Mouse (Mus musculus): ENCODE measurements around the gene Nrip1.
"Not testable (repeated sequence)": the region's sequence is repeated elsewhere in the genome, so short reads cannot be mapped to it uniquely, and the experiment has no call there.

Nrip1 gene

DNA sequence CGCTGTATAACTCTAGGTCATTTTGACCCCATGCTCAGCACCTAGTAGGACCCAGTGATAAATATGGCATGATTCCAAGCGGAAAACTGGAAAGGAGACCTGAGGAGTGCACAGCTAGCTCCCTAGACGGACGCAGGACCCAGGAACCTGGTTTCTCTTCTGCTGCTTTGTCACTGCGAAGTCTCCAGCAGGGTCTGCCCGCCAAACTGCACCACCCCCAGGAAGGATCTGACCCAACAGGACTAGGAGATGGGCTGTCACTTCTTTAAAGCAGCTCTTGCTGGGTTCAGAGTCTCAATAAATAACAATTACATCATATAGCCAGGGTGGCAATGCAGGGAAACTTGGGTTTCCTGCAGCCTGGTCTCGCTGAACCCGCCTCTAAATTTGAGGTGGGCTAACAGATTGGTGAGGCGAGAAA lies at the start of gene Nrip1:
Gene Nrip1 (minus strand): TSS at position 157 of the 421 bp plus-strand sequence.
- CTCF ChIA-PET, result interaction anchor here (0.6 to 1.2 kb wide), 2 partner anchors 8 to 607 kb away, joined by 3 to 5 read pairs; partner anchors contain the start of gene Hspa13

DNA sequence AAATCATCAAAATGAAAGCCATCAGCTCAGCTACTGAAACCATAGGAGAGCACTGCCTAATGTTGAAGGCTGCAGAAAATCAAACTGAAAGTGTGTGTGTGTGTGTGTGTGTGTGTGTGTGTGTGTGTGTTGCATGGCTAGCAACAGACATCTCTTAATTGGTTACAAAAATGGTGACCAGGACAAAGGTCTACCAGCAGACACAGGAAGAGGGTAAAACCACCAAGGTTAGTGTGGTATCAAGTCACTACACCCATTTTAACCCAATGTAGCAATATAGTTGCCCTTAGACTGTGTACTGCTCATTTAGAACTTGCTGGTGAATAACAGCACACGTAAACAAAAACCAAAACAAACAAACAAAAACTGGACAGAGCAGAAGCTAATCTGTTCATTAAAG lies 48.9 kb upstream of the Nrip1 start:
- CTCF ChIA-PET, result interaction anchor here (0.5 kb wide), 1 partner anchor 227 kb away, joined by 9 read pairs; no protein-coding TSS in a partner anchor

DNA sequence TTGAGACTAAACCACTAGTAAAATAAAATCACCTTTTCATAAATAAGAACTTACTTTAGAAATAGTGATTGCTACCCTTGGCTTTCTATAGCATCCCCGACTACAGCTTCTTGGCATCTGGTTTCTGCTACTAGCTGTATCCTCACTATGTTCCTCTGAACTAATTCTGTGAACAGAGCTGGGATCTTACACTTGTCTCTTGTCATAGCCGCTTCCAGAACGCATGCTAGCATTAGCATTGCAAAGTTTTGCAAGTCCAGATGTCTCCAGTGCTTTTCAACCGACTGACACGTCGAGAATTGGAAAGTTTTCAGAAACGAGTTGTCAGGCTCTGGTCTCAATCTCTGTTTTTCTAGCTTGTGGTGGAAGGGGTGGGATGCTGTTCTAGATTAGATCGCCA lies 46.2 kb upstream of the Nrip1 start:
- CTCF ChIA-PET, result no interaction called here

DNA sequence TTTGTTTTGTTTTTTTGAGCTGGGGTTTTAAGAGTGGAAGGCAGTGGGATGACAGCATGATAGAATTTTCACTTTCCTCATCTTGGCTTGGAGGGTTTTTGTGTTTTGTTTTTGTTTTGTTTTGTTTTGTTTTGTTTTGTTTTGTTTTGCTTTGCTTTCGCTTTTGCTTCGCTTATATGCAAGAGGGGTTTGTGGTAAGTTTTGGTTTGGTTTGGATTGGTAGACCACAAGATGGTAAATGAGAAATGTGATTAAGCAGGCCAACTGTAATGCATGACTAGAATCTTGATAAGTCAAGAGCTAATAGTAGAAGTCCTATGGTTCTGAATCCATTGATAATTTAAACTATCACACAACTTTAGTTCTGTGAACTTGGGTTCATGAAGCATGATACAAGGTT lies 42.9 kb upstream of the Nrip1 start:
- CTCF ChIA-PET, result no interaction called here

DNA sequence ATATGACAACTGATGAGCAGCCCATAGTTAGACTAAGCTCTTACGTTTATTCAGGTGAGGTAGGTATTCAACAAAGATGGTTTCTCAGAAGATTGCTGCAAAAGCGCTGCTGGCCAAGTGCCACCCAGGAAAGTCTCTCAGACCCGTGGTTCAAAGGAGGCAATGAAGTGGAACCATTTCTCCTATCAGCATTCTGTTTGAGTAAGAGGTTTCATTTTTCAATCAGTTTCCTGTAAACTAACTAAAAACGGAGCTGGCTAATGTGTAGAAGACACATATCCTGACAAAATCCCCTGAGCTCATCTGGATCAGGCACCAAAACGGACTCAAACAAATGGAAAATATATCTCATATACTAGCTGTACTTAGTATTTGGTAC lies 42.4 kb upstream of the Nrip1 start:
- CTCF ChIA-PET, result no interaction called here

DNA sequence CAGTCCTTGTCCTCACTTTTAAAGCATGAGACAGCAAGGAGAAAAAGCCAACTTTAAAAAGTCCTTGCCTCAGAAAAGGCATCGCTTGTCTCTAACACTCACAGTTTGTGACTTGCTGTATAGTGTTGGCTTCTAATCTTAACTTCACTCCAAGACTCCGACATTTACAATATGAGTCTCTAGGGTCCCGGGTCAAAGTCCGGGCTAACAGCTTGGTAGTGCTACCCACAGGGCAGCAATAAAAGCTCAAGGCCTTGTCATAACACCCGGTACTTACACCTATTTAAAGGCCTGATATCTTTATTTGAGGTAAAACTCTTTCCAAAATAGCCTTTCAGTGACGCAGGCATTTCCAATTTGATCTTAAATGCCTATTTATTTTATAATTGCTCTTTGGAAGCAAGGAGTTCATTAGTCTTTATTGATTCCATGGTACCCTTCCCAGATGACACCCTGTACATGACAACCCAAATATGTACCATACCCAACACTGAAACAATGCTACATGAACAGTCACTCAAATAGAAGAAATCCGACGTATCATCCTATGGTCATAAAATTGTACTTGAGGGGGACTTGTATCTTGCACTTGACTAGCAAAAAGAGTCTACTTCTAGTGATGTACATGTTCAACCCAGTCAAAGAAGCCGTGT lies 41.9 kb upstream of the Nrip1 start:
- CTCF ChIA-PET, result no interaction called here

DNA sequence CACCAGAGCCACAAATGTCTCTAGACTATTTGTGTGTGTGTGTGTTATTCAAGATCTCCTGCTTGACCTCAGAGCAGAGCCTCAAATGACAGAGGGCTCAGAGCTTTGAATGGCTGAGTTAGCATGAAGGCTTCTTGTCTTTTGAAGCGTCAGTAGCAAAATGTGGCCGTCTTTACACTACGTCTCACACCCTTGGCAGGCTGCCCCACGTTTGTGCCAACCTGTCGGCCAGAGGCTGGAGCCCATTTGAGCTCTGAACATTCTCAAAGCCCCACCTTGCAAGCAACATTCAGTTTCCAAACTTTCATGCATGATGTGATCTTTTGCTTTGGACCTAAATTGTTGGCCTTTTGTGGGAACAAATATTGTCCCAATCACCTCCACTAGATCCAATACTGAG lies 40.9 kb upstream of the Nrip1 start:
- CTCF ChIA-PET, result no interaction called here

DNA sequence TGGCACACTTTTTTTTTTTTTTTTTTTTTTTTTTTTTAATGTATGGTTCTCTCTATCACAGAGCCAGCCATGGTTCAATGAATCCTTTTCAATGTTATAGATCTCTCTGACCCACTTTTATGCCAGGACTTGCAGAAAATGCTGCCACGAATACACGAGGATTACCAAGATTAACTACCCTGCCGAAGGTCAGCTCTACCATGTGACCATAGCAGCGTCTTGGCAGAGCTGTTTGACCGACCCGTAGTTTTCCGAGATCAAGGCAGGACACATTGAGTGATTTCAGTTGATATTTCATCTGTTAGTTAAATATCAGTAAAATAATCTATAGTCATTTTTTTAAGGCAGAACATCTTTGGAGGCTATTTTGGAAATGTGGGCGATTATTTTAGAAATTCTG lies 40.0 kb upstream of the Nrip1 start:
- CTCF ChIA-PET, result no interaction called here

DNA sequence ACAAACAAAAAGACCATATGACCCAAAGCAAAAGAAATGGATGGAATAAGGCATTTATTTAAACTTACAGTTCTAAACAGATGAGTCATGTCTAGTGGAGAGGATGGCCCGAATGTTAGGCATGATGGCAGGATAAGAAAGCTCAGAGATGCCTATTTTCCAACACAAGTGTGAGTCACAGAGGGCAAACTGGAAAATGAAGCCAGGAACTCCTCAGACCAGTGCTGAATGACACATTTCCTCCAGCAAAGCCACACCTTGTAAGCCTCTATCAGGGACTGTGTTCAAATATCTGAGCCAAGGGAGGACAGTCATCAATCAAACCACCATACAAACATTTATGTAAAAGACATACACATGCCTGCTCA lies 35.7 kb upstream of the Nrip1 start:
- CTCF ChIA-PET, result no interaction called here

DNA sequence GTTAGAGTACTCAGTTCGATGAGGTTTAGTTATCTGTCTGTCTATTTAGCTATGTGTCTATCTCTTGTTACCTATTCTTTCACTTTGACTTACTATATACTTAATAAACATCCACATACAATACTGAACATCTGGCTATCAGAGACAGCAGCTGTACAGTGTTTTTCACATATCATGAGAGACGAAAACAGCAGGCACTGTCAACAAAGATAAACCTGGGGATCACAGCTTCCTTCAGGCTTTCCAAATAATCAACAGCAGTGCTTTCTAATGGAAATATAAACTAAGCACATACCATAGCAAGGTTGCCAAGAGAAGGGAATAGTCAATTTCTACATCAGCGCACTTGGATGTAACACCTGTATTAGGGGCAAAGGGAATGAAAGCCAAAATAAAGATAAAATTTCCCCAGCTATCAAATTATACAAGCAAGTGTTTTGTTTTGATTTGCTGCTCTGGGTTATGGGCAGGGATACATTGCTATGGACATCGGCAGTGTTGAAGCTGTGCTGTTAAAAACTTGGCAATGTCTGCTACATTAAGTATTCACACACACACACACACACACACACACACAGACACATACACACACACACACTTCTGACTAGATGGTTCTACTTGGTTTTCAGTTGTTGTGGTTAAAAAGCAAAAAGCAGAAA lies 35.2 kb upstream of the Nrip1 start:
- CTCF ChIA-PET, result interaction anchor here (0.7 kb wide), 1 partner anchor 39 kb away, joined by 8 read pairs; no protein-coding TSS in a partner anchor

DNA sequence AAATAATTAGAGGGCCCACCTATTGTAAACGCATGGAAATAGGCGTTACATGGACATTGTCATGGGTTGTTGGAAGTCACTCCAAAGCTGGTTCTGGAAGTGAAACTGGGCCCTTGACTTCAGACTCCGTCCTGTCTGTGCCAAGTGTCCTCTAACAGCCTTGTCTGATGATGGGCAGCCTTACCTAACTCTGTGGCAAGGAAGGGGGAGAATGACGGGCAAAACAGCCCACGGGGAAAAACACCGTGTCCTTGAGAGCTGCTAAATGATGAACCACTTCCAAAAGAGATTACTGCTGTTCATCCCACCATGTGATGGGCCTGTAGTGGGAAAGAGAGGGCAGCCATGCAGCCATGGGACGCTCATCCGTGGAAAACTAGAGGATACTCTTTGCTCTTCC lies 34.6 kb upstream of the Nrip1 start:
- CTCF ChIA-PET, result no interaction called here

DNA sequence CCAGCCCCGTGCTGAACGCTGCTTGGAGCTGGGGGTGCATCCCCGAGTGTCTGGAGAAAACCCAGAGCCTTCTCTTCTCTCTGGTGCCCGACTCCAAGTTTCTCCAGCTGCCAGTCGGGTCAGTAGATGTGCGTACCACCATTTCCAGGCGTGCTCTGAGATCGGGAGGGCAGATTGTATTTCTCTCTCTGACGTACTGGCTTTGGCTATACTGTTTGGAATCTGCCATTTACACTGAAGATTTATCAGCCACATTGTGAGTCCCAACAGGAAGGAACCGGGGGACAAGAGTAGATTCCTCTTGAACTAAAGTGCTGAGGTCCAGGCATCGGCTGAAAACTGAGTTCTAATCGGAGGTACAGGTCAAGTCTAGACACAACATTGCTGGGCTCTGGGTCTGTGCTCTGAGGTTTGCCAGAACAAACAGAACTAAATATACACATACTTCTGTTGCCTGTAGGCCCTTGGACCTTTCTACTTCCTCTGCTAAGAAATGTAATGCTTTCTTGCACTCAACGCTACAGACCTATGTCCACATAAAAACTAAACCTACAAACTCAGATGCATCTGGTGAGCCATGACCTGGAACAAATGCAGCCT lies 33.8 kb upstream of the Nrip1 start:
- CTCF ChIA-PET, result interaction anchor here (0.6 kb wide), 1 partner anchor 181 kb away, joined by 3 read pairs; no protein-coding TSS in a partner anchor

DNA sequence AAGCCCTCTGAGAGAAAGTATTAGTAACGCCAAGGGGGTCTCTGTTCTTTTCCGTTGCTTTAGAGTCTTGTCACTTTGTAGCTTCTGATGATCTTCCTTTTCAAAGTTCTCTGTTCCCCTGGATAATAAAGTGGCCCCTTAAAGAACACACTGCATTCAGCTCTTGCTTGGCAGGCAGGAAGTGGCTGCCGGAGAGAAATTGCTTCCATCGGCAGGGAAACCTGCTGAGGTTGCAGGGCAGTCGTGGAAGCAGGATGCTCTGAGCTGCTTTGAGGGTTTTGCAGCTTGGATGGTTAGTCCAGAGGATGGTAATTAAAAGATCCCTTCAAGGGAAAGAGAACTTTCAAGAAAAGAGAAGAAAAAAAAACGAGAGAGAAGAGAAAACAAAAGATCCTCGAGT lies 33.3 kb upstream of the Nrip1 start:
- CTCF ChIA-PET, result interaction anchor here (0.6 kb wide), 1 partner anchor 181 kb away, joined by 3 read pairs; no protein-coding TSS in a partner anchor

DNA sequence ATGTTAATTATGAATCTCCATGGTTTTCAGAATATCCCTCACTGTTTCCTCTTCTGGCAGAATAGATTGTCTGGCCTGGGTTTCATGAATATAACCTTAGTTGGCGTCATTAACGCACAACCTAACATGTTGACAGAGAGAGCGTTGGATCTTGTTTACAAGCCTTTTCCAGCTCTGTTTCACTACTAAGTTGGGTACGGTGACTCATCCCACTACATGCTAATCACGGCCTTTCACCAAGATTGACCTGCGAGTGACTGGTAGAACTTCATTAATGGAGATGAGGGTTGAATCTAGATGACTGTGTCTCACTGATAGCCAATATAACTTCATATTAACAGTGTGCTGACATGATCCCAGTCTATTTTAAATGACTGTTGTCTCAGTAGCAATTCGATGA lies 32.7 kb upstream of the Nrip1 start:
- CTCF ChIA-PET, result no interaction called here

DNA sequence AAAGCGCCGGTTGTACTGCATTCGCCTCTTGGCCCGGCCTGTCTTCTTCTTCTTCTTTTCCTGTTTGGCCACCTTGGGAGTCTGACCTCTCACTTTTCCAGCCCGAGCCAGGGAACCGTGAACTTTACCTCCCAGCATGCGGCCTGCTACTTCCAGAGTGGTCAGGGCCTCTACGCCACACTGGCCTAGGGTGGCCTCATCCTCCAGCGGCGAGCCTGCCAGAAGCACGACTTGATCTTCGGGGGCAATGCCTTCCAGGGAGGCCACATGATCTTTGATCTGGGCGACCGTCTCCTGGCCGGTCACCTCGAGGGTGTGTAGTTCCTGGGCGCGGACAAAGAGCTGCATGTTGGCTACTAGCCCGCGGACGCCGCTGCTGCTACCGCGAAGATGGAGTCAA lies 29.7 kb upstream of the Nrip1 start:
- CTCF ChIA-PET, result not testable (repeated sequence)

DNA sequence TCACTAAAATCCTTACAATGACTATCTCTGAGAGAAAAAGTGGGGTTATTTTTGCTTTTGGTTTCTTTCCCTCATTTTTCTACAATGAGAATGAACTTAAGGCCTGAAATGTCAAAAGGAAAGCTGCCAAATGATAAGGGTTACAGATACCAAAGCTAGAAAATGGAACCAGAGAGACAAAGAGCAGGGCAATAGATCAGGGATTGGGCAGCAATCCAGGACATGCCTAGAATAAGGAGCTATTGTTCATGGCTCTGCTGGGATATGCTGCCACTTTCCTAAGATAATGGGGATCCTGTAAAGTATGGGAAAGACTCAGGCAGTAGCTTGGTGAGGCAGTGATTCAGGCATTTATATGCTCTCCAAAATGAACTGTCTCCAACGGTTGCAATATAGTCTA lies 22.9 kb upstream of the Nrip1 start:
- CTCF ChIA-PET, result no interaction called here

DNA sequence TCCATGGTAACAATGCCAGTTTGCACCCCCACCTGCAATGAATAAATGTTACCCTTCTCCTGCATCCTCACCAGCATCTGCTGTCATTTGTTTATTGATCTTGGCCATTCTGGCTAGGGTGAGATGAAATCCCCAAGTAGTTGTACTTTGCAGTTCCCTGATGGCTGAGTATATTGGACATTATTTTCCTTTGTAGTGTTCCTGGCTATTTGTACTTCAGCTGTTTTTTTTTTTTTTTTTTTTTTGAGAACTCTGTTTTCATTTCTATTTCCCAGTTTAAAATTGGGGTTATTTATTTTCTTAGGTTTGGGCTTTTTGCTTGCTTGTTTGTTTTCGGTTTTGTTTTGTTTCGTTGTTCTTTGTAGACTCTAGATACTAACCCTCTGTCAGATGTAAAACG lies 19.6 kb upstream of the Nrip1 start:
- CTCF ChIA-PET, result no interaction called here

DNA sequence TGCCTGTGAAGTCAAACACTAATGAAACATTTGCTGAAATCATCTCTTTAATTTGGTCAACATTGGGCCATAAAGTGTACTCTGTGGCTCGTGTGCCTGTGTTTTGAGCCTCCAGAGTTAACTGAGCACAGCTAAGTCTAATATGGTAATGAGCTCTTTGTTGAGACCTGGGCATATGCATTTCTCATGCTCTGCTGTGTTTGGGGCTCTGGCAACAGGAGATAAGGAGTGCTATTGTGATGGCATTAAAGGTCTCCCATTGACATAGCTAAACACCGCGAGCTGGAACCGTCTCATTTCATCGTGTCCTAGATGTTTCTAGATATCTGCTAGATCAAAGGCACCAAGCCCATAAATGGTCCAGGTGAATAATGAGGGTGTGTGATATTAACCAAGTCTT lies 12.9 kb upstream of the Nrip1 start:
- CTCF ChIA-PET, result no interaction called here

DNA sequence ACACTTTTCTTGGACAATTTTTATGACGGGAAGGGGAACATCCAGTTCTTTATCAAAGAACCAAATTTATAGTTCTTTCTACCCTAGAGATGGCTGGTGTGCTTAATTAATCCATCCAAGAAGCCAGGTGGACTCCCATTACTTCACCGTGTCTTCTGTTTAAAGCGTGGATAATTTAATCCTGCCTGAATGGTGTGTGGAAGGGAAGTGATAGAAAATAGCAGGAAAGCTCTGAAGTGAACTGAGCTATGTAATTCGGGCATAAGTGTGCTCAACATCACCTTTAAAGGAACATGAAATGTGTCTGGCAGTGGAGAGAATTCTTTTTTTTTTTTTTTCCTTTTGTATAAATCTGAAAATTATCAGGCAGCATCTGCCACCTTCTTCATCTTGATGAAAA lies 12.4 kb upstream of the Nrip1 start:
- CTCF ChIA-PET, result no interaction called here

DNA sequence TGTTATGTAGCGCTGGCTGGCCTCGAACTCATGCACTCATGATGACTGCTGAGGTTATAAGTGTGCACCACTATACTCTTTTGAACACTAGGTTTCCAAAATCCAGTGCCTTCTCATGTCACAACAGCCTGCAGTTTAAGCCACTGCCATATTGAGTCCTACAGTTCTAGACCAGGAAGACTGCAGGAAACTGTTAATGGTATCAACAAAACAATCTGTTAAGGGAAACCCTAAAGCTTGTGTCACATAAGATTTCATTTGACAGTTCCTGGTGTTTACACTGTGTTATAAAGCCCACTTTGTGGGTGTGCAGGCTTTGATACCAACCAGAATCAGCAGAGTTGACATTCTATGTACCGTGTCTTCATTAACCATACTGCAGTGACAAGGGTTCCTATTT lies 3.6 kb upstream of the Nrip1 start:
- CTCF ChIA-PET, result no interaction called here

DNA sequence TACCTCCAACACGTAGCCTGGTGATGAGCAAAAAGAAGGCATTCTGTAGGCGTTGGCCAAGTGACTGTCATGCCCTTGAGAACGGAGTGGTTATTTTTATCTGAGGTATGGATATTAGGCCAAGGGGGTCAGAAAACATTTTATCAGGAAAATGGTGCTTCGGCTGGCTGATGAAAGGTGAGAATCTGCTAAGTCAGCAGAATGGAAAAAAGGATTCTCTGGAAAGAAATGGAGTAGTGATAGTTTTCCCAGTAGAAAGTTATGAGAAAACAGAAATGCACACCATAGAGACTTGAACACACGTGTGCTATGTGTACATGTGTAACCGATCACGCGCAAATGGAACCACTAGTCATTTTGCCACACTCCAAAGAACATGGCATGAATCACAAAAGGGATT lies 3.0 kb upstream of the Nrip1 start:
- CTCF ChIA-PET, result no interaction called here

DNA sequence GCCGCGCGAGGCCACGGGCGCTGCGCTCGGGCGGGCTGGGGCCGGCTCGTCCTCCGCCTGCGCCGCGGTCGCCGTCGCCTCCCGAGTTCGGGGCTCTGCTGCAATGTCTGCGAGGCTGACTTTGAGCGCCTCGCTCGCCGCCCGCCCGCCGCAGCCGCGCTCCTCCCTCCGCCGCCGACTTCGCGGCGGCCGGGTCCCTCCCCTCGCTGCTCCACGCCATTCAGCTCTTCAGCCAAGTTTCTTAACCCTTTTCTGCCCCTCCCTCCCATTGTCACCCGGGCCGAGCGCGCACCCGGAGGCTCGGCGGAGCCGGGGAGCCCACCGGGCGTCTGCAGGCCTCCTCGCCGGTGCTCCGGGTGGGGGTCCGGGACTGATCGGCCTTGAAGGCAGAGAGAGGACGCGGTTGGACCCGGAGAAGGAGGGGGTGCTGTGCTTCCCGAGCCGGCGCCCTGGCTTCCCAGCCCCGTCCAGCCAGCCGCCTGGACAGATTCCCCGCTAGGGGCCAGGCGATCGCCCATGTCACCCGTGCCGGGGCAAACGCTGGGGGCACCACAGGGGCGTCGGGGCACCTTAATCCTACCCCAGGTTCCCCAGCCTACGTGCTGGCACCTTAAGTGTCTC lies 576 bp downstream of the Nrip1 start:
- CTCF ChIA-PET, result interaction anchor here (1.2 kb wide), 1 partner anchor 9 kb away, joined by 3 read pairs; no protein-coding TSS in a partner anchor
